Mouse (Mus musculus) skeletal muscle tissue, adult 2 months (tissue): ENCODE results near the gene A930009A15Rik.

Experiments used
- DNase-seq: peaks from one replicate; pipeline ENCODE4 v3.0.0-alpha.2; 2012; ENCODE audit warnings: low read depth, low spot score

Gene A930009A15Rik

DNA sequence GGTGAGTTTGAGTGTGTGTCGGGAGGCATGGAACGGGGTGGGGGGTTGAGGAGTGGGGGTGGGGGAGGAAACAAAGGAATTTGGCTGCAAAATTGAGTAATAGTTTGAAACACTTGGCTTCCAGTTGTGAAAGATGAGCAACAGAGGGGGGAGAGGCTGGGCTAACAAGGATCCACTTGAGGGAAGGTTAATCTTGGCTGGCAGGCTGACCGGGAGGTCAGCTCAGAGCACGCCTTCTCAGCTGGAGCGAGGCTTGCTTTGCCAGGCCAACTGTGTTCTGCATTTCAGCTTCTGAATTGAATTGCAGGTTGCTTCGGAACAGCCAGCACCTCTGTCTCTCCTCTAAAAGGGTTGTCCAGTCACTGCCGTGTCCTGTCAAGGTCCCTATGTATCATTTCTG, 9.7 kb downstream of the A930009A15Rik start:
- DNase-seq, result peak; percentile 7

DNA sequence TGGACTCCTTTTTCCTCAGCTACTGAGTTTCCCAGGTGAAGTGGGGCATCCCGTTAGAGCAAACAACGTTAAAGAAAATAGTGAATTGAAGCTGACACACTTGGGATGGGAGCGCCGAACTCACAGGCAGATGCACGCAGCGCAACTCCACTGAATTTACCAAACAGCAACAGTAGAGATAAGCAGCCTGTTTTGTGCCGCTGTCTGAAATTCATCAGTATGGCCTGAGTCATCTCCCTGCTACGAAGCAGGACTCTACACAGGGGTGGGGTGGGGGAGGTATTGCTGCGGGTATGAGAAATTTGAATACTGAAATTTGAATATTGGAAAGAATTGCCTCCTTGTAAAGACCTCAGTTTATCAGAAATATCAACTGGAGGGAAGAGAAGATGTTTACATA, 12.2 kb downstream of the A930009A15Rik start:
- no peak for DNase-seq

GRCm38 (mm10) chr10:115583071-115583470, 13.3 kb downstream of the A930009A15Rik start:
- DNase-seq, result no peak

GRCm38 (mm10) chr10:115584656-115585055, 14.9 kb downstream of the A930009A15Rik start:
- DNase-seq, result no peak

- no peak for DNase-seq
Measured at GRCm38 (mm10) chr10:115585491-115586245, 15.9 kb downstream of the A930009A15Rik start.

DNA sequence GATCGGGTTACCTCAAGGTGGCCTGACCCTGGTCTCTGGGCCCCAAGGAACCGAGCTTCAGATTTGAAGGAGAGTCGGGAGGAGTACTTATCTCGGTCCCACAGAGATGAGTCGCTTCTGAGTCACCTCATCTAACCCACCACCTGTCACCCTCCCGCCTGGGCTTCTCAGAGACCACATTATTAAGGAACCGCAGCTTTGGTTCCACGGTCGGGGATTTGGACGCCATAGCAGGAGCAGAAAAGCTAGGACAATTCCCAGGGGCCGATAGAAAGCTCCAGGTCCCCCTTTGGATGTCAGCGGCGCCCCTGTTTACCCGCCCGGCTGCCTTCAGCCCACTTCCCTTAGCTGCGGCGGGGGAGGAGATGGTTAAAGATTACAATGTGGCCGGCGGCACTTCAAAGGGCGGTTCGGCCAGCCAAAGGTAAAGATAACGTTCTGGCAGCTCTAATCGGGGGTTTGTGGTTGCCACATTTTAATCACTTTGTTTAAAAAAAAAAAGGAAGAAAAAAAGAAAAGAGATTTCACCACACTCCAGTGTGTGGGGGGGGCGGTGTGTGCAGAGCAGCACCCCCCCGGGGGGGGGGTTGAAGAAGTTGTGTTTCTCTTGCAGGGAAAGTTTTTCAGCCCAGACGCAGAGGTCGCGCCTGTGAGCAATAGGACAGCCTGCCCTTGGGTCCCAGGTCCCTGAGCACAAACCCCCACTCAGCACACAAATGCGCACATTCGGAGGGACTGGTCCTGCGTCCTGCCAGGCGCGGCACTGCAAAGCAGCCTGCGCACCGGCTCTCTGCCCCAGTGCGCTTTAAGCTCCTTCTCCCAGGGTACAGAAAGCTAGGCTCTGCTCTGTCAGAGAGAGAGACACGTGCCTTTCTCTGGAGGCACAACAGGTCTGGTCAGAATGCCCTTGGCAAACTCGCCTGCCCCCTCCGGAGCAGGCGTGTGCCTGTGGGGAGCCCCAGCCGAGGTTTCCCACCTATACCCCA, 16.8 kb downstream of the A930009A15Rik start:
- no peak for DNase-seq

DNA sequence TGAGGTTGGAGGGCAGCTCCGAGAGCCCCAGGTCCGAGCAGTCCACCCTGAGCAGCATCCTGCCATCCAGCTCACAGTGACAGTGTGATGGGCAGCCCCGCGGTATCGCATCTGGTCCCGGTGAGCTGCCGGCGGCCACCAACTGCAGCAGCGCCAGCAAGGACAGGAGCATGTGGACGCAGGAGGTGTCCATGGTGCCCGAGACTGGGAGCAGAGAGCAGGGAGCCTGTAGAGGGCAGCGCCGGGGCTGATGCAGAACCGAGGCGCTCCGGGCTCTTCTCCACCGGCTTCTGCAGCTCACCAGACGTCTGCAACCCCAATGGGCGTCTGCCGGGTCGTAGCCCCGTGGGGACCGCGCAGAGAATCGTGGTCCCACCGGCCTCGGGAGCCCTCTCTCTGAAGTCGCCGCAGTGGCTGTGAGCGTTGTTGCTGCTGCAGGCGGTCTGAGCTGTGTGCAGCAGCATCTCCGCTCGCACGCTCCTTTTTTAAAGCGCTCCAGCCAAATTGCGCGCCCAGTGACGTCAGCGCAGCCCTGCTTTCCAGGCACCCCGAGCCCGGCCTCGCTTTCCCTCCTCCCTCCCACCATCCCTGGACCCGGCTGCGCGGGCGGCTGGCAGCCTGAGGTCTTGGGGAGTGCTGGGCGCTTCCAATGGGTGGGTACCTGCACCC, 17.6 kb downstream of the A930009A15Rik start, which contains the start of gene Lgr5:
Gene Lgr5 (minus strand): TSS at position 480 of the 669 bp plus-strand sequence.
- no peak for DNase-seq

GRCm38 (mm10) chr10:115587979-115588378, 18.2 kb downstream of the A930009A15Rik start:
- DNase-seq, result no peak

- DNase-seq, result no peak
Measured at GRCm38 (mm10) chr10:115593221-115593620, 23.4 kb downstream of the A930009A15Rik start.

- no peak for DNase-seq
Measured at GRCm38 (mm10) chr10:115593651-115594050, 23.9 kb downstream of the A930009A15Rik start.

GRCm38 (mm10) chr10:115595748-115596147, 26.0 kb downstream of the A930009A15Rik start:
- DNase-seq, result no peak

DNA sequence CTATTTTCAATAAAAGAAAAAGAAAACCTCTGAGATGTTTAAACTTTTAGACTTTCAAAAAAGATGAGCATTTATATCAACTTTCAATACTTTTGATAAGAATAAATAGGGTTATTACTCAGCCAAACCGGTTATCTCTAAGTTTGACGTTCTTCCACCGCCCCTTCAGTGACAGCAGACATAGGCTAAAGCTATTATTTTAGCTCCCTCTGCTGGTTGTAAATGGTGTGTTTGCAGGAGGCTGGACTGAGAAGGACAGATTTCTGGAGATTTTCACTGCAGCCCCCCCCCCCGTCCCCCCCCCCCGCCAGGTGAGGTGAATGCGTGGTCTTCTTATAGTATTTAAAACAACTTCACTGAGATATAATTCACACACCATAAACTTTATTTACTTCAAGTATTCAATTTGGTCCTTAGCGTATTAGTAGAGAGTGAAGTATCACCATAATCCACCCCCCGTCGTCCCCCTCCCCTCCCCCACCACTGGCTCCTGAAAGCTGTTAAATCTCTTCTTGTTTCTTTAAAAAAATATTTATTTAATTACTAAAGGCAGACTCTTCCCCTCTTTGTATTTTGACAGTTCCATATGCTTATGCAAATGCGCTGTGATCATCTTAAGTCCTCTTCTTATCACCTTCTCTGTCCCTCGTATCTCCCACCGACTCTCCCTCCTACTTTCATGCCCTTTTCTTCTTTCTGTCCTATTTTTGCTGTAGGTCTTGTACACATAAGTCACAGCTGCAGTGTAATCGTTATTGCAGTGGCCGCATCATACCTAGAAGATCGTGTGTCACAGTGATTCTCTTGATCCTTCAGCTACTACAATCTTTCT, 47.9 kb downstream of the A930009A15Rik start:
- DNase-seq, result peak; percentile 3

DNA sequence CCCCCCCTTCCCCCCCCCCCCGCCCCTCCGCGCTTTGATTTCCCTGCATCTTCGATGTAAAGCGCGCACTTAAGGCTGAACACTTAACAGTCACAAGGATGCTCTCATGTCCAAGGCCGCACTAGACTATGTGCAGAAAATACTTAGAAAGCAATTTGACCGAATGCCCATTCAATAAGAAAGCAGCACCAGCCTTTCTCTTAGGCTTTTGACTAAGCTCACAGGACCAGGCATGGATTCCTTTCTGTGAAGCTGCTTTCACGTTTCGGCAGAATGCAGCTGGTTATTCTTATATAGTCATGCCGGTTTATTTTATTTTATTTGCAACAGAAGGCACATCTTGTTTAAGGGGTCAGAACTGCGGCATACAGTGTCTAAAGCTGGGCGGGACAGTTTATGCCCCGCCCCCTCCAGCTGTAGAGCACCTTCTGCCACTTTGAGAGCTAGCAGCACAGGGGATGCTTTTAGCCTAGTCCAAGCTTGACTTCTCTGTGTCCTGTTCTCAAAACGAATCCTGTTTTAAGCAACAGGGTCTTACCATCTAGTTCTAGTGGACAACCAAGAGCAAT, 48.6 kb downstream of the A930009A15Rik start:
- no peak for DNase-seq

- no peak for DNase-seq
Measured at GRCm38 (mm10) chr10:115623481-115623880, 53.7 kb downstream of the A930009A15Rik start.

- peak; percentile 10 for DNase-seq
Measured at GRCm38 (mm10) chr10:115623956-115624671, 54.3 kb downstream of the A930009A15Rik start.

- DNase-seq, result no peak
Measured at GRCm38 (mm10) chr10:115624957-115625356, 55.2 kb downstream of the A930009A15Rik start.

DNA sequence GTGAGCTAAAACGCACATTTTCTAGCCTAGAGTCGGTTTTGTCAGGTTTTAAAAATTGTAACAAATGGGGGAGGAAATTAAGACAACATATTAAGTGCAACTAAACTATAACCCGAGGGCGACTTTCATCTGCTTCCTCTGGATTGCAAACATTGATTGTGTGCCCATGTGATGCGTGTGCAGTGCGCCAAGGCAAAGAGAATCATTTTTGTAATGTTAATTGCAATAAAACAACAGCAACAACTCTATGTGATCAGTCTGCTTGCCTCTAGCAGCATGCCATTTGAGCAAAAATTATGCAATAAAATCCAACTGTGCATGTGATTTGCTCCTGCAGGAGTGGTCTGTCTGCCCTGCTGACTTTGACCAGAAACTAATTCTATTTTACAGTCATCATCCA, 56.9 kb downstream of the A930009A15Rik start:
- no peak for DNase-seq
